Mouse (Mus musculus): ENCODE data around the gene Runx2.

GRCm38 (mm10) chr17:44623707-44624106 lies 190.9 kb downstream of the Runx2 start:
- TF ChIP-seq CTCF (IDR thresholded peaks at IDR 0.05; ENCODE audit: low read depth): no peak
- no peak for TF ChIP-seq EP300 (IDR thresholded peaks at IDR 0.05; ENCODE audit: low read depth)
